Mouse (Mus musculus) brain, embryonic 14.5 days (tissue): ENCODE measurements around the gene Slain2. TPM values are rescaled to one million over a fixed set of nuclear protein-coding genes. Genes with fewer than 3 reads are reported as not detected.

Experiments
- DNase-seq: peaks from one replicate; pipeline ENCODE4 v3.0.0-alpha.2; 2011; ENCODE audit warnings: low read depth
- CTCF ChIP-seq: fragments of 200-500 bp; IDR thresholded peaks from 2 replicates; pipeline ENCODE4 v1.5.1; 2012; ENCODE audit warnings: inconsistent platforms, mild to moderate bottlenecking, moderate library complexity, borderline replicate concordance; ENCODE audit not compliant: insufficient read depth, insufficient read length; ENCODE audit errors: extremely low read depth
- POLR2A ChIP-seq: fragments of 200-500 bp; IDR thresholded peaks from 2 replicates; pipeline ENCODE4 v1.6.1; 2012; ENCODE audit warnings: mild to moderate bottlenecking, inconsistent platforms, borderline replicate concordance; ENCODE audit not compliant: poor library complexity, insufficient read depth, insufficient read length, severe bottlenecking; ENCODE audit errors: extremely low read depth
- polyA plus RNA-seq: library from polyadenylated mRNA; depleted of rRNA; stranded (reverse); fragments of >200 nt; gene quantifications from 2 replicates; pipeline ENCODE4 v1.2.3, GENCODE M21; 2012; rRNA removed

Slain2 gene
- 22.7 and 31.0 TPM in 2 replicates for polyA plus RNA-seq

DNA sequence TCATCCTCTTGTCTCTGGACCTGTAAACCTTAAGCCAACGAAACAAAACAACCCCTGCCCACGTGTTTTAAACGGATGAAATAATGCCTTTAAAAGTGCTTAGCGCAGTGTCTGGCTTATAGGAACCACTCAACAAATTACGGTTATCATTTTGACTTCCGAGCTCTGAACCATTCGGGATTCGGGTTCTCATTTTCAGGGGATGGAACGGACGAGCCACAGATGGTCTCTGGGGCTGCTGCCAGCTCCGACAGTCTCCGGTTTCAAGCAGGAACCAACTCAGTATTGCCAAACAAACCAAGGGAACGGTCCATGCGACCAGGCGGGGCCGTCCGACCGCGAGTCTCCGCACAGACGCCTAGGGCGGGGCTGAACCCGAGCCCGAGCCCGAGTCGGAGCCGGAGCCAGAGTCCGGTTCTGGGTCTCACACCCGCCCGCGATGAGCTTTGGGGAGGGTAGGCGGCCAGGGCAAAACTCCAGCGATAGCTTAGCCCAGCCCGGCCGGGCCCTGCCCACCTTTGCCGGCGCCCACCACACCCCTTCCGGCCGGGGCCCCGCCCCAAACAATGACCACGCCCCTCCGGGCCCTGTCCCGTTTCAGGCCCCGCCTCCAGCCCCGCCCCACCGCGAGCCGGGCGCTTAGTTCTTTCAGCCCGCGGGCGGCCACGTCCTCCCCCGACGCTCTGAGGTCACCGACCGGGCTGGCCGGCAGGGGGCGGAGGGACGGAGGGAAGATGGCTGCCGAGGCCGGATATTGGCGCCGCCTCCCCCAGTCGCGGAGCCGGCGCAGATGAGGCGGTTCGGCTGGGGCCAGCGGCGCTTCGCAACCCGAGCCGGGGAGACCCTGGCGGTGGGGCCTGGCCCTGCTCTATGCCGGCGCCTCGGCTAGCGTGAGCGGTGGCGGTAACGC lies at the start of gene Slain2:
TSS of gene Slain2 (plus strand) at position 657 of the 910 bp plus-strand sequence.
- TF ChIP-seq CTCF (peak; percentile 55; the same call in 1 of the 2 replicates), POLR2A (peak; percentile 94)

DNA sequence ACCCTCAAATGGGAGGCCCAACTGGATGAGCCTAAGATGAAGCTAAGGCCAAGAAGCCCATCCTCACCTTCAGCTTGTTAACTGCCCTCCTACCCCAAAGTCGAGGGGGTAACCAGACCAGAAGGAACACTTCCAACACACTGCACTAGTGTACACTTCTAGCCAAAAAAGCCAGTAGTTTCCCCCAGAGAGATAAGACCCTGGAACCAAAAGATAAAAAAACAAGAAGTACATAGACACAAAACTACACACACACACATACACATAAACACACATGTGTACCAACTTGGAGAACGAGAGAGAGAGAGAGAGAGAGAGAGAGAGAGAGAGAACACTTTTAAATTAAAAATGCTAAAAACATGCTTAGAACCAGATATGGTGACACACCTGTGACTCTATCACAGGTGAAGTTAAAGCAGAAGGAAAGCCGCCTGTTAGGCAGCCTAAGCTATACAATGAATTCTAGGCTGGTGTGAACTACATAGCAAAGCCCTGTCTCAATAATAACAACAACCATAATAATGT lies 49.4 kb upstream of the Slain2 start:
- TF ChIP-seq CTCF (no peak), POLR2A (no peak)

More for the DNA sequence above, at the start of gene Slain2:
- peak; percentile 98 for DNase-seq

DNA sequence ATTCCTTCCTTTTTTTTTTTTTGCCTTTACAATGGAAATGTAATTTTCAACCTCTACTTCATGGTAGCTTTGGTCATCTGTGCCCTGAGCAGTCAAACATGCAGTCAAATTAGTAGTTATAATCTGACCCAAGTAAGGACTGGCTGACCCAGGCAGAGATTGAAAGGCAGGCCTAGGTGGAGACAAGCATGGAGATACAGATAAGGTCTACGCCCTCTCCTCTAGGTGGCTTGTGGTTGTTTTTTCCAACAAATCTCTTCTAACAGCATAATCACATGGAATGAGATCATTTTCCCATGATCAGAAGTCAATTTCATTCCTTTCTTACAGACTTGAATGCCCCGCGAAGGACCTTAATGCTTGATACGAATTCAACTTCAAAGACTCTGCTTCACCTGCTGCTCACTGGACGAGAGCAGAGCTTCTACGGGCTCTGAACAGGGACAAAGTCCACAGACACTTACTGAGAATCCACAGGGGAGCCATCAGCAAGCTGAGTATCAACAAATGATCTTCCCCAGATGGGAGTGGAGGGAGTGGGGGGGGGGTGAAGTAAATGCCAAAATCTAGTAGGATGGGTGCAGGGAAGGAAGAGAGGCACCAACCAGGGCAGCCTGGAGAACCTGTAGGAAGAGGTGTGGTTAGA lies 47.7 kb upstream of the Slain2 start:
- no peak for TF ChIP-seq CTCF
- no peak for TF ChIP-seq POLR2A

More for the DNA sequence above, 49.4 kb upstream of the Slain2 start:
- no peak for DNase-seq

DNA sequence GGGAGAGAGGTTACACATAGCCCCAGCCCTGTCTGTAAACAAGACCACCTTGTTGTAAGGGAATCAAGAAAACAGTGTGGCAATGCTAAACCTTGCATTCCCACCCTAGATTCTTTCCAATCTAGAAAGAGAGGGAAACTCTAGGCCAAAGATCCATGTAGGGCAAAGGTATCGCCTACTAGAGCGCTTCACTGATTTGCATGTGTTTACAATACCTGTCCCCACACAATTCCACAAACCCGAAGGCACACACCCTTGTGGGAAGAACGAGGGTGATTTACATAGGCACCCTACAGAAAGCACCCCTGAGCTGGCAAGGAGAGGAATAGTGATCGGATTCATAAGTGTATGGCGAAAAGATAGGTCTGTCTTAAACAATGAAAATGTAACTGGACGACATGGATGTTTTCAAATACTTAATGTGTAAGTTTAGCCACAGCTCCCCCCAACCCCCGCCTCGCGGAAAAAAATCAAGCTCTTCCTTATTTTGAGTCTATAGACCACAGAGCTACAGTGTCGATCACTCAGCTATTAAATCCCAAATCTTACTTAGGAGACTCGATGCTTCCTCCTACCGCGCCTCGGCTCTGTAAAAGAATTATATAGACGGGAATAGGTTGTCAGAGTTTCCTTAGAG lies 47.0 kb upstream of the Slain2 start:
- no peak for DNase-seq
- TF ChIP-seq CTCF (no peak), POLR2A (no peak)

More for the DNA sequence above, 47.7 kb upstream of the Slain2 start:
- DNase-seq = no peak

DNA sequence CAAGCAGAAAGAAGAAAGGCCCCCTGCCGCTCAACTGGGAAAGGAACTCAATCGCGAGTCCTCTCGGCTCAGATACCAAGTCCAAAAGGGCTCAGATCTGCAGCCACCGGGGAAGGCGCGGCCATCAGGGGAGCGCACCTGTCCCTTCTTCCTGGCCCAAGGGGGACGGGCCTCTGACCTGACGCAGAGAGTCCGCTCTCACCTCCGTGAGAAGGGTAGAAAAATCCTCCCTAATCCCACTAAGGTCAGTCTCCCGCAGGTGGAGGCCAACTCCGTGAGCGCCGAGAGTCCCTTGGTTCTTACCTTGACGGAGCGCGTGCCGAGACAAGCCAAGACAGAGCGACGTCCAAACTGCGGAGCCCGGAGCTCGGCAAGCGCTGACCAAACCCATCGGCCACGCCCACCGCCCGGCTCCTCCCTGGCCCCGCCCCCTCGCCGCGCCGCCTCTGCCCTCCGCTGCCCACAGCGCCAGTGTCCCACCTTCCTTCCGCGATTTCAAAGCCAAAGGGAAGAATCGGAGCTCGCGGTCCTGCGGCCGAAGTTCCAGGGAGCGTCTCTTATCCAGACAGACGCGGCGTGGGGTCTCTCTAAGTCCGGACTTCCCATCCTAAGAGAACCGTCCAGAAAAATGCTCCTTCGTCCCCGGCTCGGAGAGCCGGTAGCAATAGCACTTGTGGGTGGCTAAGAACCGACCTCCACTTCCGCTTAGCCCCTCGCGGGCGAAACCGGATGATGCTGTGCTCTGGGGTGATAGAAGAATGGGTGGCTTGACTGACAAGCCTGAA lies 45.8 kb upstream of the Slain2 start, which contains the start of gene Tec:
TSS of gene Tec (minus strand) at position 393 of the 785 bp plus-strand sequence.
- DNase-seq = peak; percentile 87

DNA sequence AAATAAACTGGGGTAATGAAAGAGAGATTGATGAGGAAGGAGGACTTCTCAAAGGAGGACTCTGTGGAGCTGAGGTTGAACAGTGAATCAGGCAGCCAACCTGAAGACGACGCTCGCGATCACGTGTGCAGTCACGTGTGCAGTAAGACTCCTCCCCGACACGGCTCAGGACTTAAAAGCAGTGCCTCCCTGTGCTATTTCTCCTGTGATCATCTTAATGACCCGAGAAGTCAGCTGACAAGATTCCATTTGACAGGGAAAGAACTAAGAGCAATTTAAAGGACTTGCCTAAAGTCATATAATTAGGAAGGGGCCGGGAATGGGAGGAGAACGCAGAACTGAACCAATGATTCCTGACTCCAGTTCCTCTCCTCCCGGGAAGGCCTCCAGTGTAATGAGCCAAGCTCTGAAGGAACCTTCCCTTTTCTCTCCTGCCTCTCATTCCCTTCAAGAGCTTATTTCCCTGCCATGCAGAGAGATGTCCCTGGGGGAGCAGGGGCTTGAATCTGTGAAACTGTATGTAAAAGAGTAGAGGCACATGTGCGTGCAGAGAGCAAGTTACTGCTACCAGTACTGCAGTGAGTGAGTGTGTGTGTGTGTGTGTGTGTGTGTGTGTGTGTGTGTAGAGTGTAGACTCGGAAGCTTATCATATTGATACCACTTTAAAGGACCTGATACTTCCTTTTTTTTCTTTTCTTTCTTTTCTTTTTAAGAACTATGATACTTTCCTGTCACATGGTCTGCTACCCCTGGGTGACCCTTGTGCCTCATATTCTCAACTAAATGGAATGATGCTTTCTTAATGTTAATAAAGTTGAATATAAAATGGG lies 44.1 kb upstream of the Slain2 start:
- DNase-seq = no peak
- TF ChIP-seq POLR2A (no peak), CTCF (no peak)

More for the DNA sequence above, 45.8 kb upstream of the Slain2 start, which contains the start of gene Tec:
- no peak for TF ChIP-seq CTCF
- TF ChIP-seq POLR2A = no peak

DNA sequence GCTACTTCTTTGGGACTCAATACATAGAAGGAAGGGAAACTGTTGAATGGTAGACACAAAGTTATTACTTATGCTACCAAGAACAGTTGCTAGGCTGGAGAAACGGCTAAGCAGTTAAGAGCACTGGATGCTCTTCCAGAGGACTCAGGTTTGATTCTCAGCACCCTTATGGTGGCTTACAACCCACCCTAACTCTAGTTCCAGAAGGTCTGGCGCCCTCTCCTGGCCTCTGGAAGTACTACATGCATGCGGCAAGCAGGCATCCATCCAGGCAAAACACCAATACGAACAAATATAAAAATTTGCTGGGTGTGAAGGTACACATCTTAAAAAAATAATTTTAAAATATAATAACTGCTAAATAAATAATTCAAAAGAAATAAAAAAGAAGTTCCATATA lies 43.0 kb upstream of the Slain2 start:
- TF ChIP-seq CTCF (peak; percentile 39; the same call in 1 of the 2 replicates), POLR2A (no peak)
- DNase-seq = no peak

DNA sequence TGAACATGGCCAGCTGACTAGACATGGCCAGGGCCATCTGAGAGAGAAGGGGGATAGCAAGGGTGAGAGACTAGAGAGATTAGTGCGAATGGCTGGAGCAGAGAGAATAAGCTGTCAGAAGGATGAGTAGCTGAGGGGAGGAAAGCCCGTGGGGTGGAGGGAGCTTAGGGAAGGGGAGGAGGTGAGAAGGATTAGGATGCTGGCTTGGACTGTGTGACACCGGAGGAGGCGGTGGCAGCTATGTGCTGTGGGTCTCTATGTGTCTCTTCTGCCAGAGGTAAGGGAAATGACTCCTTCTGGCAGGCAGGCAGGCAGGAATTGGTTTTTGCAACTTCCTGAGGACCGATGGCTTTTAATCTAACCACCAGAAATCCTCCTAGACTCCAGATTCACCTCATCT lies 34.4 kb upstream of the Slain2 start:
- TF ChIP-seq POLR2A = no peak
- TF ChIP-seq CTCF = no peak
- DNase-seq = no peak

DNA sequence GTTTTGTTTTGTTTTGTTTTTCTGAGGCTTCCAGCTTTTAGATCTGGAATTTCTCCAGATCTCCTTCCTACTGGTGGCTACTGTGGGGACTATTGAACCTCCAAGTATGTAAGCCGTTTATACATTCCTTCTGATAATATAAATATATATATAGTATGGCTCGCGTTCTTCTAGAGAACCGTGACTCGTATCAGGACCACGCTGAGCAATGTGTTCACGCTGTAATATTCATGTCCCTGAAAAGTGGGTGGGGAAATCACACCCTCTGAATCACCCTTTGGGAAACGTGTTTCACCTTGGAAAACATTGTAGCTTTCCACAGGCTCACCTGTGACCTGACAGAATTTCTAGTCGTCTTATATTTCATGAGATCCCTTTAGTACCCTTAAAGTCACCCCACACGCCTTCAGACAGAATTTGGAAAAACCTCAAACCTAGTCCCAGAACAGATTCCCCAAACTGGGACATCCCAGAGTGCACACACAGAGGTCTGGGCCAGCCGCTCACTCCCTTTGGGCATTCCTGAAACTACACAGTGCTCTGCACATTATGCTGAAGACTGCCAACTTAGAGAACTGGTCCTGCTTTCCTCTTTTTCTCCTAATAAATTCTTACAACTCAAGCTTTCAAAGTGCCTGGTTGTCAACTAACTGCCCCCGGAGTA lies 32.2 kb upstream of the Slain2 start:
- TF ChIP-seq POLR2A (no peak), CTCF (no peak)
- no peak for DNase-seq

DNA sequence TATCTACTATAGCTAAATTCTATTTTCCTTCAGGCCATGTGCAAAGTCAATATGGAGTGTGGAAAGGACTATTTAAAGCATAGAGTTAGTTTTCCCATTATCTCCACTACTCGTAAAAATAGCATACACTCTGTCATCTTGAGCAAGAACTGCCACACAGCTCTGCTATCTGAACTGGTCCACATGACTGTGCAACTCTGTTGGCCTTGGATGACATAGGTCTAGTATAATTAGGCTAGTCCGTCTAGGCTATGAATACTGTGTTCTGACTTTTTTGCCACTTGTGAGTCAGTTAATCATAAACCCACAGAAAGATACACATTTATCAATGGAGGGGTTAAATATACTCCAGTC lies 31.7 kb upstream of the Slain2 start:
- no peak for TF ChIP-seq CTCF
- no peak for TF ChIP-seq POLR2A
- no peak for DNase-seq
